Mouse (Mus musculus) megakaryocyte progenitor cell, adult 5-6 weeks (primary cell): ENCODE results near the gene Atl1. TPM values are rescaled to one million over a fixed set of nuclear protein-coding genes. Genes with fewer than 3 reads are reported as not detected.

Experiments used
- ATAC-seq: replicated peaks from 2 replicates; pipeline ENCODE4 v1.8.0; 2016; ENCODE audit warnings: mild to moderate bottlenecking, moderate TSS enrichment, inconsistent platforms; ENCODE audit not compliant: poor library complexity
- total RNA-seq, 2 experiments: library from RNA; stranded (forward) in 1 of 2; stranded (reverse) in 1 of 2; fragments of 157-497, 149-512 nt in 1 of 2; fragments of 200-1000 nt in 1 of 2; gene quantifications; 2 replicates each; pipeline versions ENCODE4 v1.2.3 to v1.2.4; 2015 to 2017

Gene Atl1
- total RNA-seq, 2 experiments from 2014 or later = 0.79 to 2.6 TPM

DNA sequence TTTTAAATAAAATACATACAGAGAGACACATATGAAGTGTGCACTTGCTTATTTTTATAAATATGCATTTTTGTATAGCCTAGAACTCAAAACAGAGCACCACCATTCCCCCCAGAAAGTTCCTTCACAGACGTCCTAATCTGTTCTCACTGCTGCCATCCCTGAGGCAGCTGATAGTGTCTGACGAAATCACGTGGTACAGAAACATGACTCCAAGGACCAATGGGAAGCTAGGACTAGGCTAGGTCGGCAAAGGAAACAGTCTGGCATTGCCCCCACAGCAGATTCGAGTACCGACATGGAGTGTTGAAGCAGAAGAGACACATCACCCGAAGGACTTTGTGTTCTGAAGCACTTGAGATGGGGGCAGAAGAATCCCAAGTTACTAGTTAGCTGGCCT lies 34.3 kb downstream of the Atl1 start:
- ATAC-seq = peak; percentile 64

- no peak for ATAC-seq
Measured at GRCm38 (mm10) chr12:69937731-69938130, 45.3 kb downstream of the Atl1 start.

DNA sequence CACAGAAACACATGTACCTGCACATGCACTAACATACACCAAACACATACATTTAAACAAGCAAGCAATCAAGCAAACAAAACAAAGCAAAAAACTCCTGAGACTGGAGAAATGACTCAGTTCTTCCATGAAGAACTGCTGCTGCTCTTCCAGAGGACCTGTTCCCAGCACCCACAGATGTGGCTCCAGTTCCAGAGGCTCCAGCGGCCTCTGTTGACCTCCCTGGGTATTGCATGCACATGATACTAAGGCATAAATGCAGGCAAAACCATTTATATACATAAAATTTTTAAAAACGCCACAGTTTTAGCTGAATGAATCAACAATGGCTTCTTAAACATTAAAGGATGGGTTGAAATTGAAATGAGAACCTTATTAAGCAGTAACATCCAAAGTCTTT lies 46.9 kb downstream of the Atl1 start:
- ATAC-seq = peak; percentile 61

- ATAC-seq = no peak
Measured at GRCm38 (mm10) chr12:69941655-69942329, 49.4 kb downstream of the Atl1 start.

- no peak for ATAC-seq
Measured at GRCm38 (mm10) chr12:69945861-69946260, 53.4 kb downstream of the Atl1 start.

GRCm38 (mm10) chr12:69947502-69947901 lies 55.1 kb downstream of the Atl1 start:
- ATAC-seq = peak; percentile 34; the same call in 1 of the 2 replicates

GRCm38 (mm10) chr12:69957378-69957777 lies 65.0 kb downstream of the Atl1 start:
- peak; percentile 64 for ATAC-seq

DNA sequence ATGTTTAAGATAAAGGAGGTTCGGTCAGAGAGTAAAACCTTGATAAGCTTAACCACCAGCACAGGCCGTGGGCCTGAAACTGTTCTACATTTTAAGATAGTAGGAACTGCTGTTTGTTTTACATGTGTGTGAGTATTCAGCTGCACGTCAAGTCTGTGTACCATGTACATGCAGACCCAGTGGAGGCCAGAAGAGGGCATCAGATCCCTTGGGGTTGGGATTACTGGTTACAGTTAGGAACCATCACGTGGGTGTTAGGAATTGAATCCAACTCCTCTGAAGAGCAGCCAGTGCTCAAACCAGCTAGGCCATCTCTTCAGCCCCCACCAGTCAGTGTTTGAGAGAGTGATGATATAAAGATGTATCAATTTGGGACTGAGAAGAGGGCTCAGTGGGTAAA lies 70.1 kb downstream of the Atl1 start:
- ATAC-seq = peak; percentile 91

- no peak for ATAC-seq
Measured at GRCm38 (mm10) chr12:69963141-69963540, 70.7 kb downstream of the Atl1 start.

DNA sequence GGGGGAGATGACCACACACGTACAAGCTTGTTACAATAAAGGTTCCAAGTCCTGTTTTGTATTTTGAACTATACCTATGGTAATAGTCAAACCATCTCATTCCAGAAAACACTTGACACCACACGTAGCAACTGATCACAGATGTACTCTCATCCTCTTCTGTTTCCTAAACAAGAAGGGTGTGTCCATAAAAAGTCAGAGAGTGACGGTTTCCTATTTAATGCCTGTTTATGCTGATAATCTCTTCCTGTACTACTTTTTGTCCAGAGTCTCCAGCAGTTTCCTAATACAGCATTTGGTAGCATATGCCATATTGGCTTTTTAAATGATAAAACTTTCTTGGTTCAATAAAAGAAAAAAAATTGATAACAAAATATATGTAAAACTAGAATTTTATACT lies 73.2 kb downstream of the Atl1 start:
- peak; percentile 49 for ATAC-seq

- 0 out of 2 replicates have a peak, but pooled peaks have one; percentile 25 for ATAC-seq
Measured at GRCm38 (mm10) chr12:69966071-69966470, 73.7 kb downstream of the Atl1 start.

- ATAC-seq = no peak
Measured at GRCm38 (mm10) chr12:69967112-69967511, 74.7 kb downstream of the Atl1 start.

DNA sequence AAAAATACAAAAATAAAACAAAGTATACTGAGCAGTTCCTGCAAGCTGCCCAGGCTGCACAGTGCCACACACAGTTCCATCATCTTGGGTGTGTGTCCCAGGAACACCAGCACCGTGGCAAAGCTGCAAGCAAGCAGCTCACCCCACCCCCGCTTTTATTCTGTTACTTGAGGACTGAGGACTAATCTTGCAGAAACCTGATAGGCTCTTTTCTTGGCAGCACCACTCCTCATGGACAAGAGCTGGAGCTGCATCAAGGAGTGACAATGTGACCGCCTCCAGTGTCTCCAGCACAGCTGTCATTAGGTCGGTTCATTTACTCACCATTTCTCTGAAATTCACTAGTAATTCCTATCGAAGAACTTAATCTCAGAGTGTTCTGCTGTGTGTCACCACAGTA lies 75.7 kb downstream of the Atl1 start:
- peak; percentile 61 for ATAC-seq

GRCm38 (mm10) chr12:69973666-69974065 lies 81.3 kb downstream of the Atl1 start:
- ATAC-seq = no peak

DNA sequence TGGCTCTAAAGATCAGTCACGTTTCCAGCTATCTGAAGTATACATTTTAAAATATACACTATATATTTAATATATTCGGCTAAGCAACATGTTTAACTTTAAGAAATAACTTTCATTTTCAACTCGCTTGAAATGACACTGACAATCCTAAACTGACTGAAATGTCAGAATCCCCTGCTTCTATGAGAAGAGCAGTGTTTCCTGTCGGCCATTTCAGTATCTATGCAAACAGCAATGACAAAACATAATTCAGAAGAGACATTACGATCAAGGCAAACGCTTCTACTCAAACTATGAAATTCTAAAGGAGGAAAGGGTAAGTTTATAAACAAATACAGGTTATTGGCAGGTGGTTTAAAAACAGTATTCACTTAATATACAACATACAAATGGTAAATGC lies 84.3 kb downstream of the Atl1 start:
- ATAC-seq = no peak

DNA sequence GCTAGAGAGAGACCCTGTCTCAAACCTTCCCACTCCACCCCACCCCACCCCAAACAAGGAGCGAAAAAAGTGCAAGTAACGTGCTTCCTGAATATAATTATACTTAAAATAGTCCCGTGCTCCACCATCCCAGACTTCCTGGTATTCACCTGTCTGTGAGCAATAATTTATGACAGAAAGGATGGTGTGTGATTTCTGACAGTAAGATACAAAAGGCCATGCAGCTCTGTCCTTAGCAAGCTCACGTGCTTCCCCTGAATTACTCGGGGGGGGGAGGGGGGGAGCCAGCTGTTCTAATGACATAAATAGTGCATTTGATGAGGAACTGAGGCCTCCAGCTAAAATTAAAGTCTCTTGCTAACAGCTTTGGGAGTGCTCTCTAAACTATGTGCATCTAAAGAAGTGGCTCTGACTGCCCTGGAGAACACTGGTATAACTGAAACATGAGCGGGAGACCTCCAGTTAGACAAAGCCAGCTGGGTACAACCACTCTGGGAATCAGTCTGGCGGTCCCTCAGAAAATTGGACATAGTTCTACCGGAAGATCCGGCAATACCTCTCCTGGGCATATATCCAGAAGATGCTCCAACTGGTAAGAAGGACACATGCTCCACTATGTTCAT lies 85.1 kb downstream of the Atl1 start:
- no peak for ATAC-seq

DNA sequence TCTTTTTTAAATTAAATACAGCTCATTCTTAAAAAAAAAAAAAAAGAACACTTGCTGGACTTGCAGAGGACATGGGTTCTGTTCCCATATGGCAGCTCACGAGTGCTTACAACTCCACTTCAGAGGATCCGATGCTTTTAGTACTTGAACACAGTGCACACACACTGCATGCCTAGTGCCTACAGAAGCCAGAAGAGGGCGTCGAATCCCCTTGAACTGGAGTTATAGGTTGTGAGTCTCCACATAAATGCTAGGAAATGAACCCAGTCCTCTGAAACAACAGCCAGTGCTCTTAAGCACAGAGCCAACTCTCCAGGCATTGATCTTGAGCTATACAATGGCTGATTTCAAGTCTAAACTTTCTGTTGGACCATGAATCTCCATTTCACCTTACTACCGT lies 90.5 kb downstream of the Atl1 start:
- ATAC-seq = peak; percentile 32; the same call in 1 of the 2 replicates

DNA sequence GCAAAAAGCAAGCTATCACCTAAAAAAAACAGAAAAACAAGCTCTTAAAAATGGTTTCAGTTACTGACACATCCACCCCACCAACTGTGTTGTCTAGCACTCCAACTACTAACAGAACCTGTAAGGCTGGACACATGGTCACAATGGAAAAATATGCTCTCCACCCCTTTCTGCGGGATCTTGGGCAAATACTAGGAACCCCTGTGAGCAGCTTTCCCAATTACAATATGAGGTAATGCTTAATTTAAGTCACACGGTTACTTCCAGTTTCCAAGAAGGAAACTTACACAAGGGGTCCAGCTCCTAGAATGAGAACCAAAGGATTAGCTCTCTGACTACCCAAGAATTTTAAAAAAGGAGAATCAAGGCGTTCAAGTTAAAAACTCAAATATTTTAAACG lies 93.1 kb downstream of the Atl1 start:
- ATAC-seq = peak; percentile 40

- peak; percentile 41 for ATAC-seq
Measured at GRCm38 (mm10) chr12:69986241-69986762, 93.9 kb downstream of the Atl1 start.

- ATAC-seq = peak; percentile 65
Measured at GRCm38 (mm10) chr12:69986786-69987497, 94.5 kb downstream of the Atl1 start, which contains the start of gene Sav1. Gene Sav1 (minus strand): TSS chr12:69987002.

- no peak for ATAC-seq
Measured at GRCm38 (mm10) chr12:69995382-69995781, 103.0 kb downstream of the Atl1 start.
